14 mouse cellular contexts compared by ENCODE assay signal in the genomic region with DNA sequence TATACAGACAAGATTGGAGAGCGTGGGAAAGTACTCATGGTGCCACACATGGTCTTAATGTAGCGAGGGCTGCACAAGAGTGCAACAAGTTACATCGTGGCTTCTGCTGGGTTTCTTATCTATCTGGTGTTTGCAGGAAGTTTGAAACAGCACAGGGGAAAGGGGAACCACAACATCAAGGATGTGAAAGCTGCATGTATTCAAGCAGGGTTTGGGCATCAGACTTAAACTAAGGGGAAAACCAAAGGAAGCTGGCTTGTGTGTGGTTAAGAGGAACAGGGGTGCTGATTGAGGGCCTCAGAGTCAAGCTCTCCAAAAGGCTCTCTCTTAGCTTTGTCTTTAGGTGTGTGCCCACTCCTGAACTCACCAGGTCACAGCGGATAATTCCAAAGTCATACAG.
DNase-seq lines count a peak whose midpoint lies in the region; ATAC-seq and TF ChIP-seq lines count a peak whose summit lies in the region.
"Had no signal": no experiment of that assay in that cellular context is flagged by ENCODE, and none has a peak within 500 bp of the region (broad histone marks: within the 10 kb centered on the region; RNA-seq: fewer than 3 reads in every experiment).

No protein-coding gene starts in this region.

- H3K4me3 ChIP-seq in lung, adult 2 months (replicated peaks; ENCODE audit: extremely low read depth, low read depth, low read length): no peak overlapping the region
- H3K4me3 ChIP-seq: limb, embryonic 15.5 days; neural tube, embryonic 15.5 days had no signal

- no peak for TF ChIP-seq POLR2A in lung, adult 2 months (IDR thresholded peaks at IDR 0.05; ENCODE audit: borderline replicate concordance, extremely low read depth, low read depth, low read length)

- peaks cover 11% of the 10 kb centered on the region; the same call in 1 of the 2 replicates for H3K4me1 ChIP-seq in lung, adult 2 months (ENCODE audit: control insufficient read depth, insufficient read depth, low read length)
- H3K4me1 ChIP-seq: neural tube, embryonic 15.5 days had no signal

- WGBS in lung, adult 2 months: 76% methylated on average over 4 of the region's 4 CpGs

- ATAC-seq in granulocyte monocyte progenitor cell, adult 5-6 weeks (replicated peaks; ENCODE audit: poor library complexity, severe bottlenecking): peak; percentile 93

- peak; percentile 7 for DNase-seq in lung, postnatal 36 days
- DNase-seq in lung, adult 2 months: no peak
- DNase-seq in CD4-positive, CD25-positive, alpha-beta regulatory T cell, adult 2 months (ENCODE audit: low read depth, low spot score): peak; percentile 34
- DNase-seq in natural killer cell, adult 2 months (ENCODE audit: low spot score in 2 of 2): peak; percentile 3 to 49
- DNase-seq in gastrocnemius, postnatal 4 days (ENCODE audit: low spot score in 2 of 2): no peak
- DNase-seq in kidney, adult 8-10 months: no peak
- DNase-seq: adrenal gland, postnatal 36 days; cerebellum, adult 11-12 months; kidney, postnatal 14 days; midbrain, embryonic 14.5 days; right cerebral cortex, postnatal 25 days had no signal

- no peak for TF ChIP-seq CTCF in lung, adult 2 months (IDR thresholded peaks at IDR 0.05; ENCODE audit: insufficient read depth, low read length)

Comparison
In these comparisons a context has a peak if more than half of its experiments do, and no peak if none do; other contexts are left out.
1. DNase-seq: peak in lung, postnatal 36 days (single experiment), CD4-positive, CD25-positive, alpha-beta regulatory T cell, adult 2 months (single experiment) and natural killer cell, adult 2 months (2 of 2); none in lung, adult 2 months (single experiment), gastrocnemius, postnatal 4 days (0 of 2) and kidney, adult 8-10 months (0 of 2).